Mouse (Mus musculus) liver, embryonic 12.5 days (tissue): Measurements from ENCODE around the gene Nkiras2. TPM values are rescaled to one million over a fixed set of nuclear protein-coding genes. Genes with fewer than 3 reads are reported as not detected.
A peak's percentile ranks its signal among the peaks of the same experiment; 100 is the strongest.
"Not testable (repeated sequence)": the region's sequence is repeated elsewhere in the genome, so short reads cannot be mapped to it uniquely, and the experiment has no call there.

Experiments used
- ATAC-seq: fragments of 200-750 bp; cut with Nextera tagmentation; 2 replicates; pipeline ENCODE4 v1.8.0; 2017; ENCODE audit warnings: moderate number of reproducible peaks, mild to moderate bottlenecking, moderate library complexity
- H3K27ac ChIP-seq: fragments of 300-500 bp; sonication (generic); 2 replicates; pipeline ENCODE4 v1.5.1; 2016; ENCODE audit warnings: mild to moderate bottlenecking
- H3K27me3 ChIP-seq: fragments of 300-500 bp; sonication (generic); replicated peaks from 2 replicates; pipeline ENCODE4 v1.6.1; 2016; ENCODE audit warnings: mild to moderate bottlenecking, moderate library complexity
- H3K36me3 ChIP-seq: fragments of 300-500 bp; sonication (generic); 2 replicates; pipeline ENCODE4 v1.6.1; 2016; ENCODE audit warnings: mild to moderate bottlenecking, moderate library complexity
- H3K4me1 ChIP-seq: fragments of 300-500 bp; sonication (generic); 2 replicates; pipeline ENCODE4 v1.6.1; 2016
- H3K4me2 ChIP-seq: fragments of 300-500 bp; sonication (generic); 2 replicates; pipeline ENCODE4 v1.6.1; 2016; ENCODE audit warnings: mild to moderate bottlenecking, moderate library complexity
- H3K4me3 ChIP-seq: fragments of 300-500 bp; sonication (generic); 2 replicates; pipeline ENCODE4 v1.5.1; 2016; ENCODE audit warnings: mild to moderate bottlenecking, moderate library complexity
- H3K9ac ChIP-seq: fragments of 300-500 bp; sonication (generic); 2 replicates; pipeline ENCODE4 v1.6.1; 2016; ENCODE audit warnings: mild to moderate bottlenecking, moderate library complexity
- H3K9me3 ChIP-seq: fragments of 300-500 bp; sonication (generic); replicated peaks from 2 replicates; pipeline ENCODE4 v1.6.1; 2016; ENCODE audit warnings: mild to moderate bottlenecking, moderate library complexity
- WGBS: fragments of 180-500 bp; shearing (Covaris S2); methylation state at CpG from one replicate; pipeline ENCODE4 v1.1.7; 2016; ENCODE audit not compliant: insufficient replicate concordance; 5-methylcytosine and 5-hydroxymethylcytosine counted together
- polyA plus RNA-seq: library from polyadenylated mRNA; unstranded; fragments of >200 nt; fragmentation: Nextera tagmentation; extraction: Ambion mirVana; gene quantifications from 2 replicates; pipeline ENCODE4 v1.2.1, GENCODE M21; 2016

Gene Nkiras2
- polyA plus RNA-seq, 1 experiment from 2014 or later: 22.5 TPM

GRCm38 (mm10) chr11:100604321-100605005 lies 14.6 kb upstream of the Nkiras2 start:
- no peaks in the 10 kb centered on the region for H3K27me3 ChIP-seq
- no peak overlapping the region for H3K27ac ChIP-seq
- 77% methylated on average over 4 of the region's 4 CpGs for WGBS
- H3K9ac ChIP-seq: no peak overlapping the region
- no peak for ATAC-seq
- H3K4me1 ChIP-seq: peaks cover 49% of the 10 kb centered on the region
- no peak overlapping the region for H3K4me2 ChIP-seq
- no peak overlapping the region for H3K4me3 ChIP-seq
- H3K9me3 ChIP-seq: no peaks in the 10 kb centered on the region
- peaks cover 70% of the 10 kb centered on the region for H3K36me3 ChIP-seq

- H3K9ac ChIP-seq: no peak overlapping the region
- H3K4me3 ChIP-seq: no peak overlapping the region
- H3K9me3 ChIP-seq: no peaks in the 10 kb centered on the region
- H3K4me2 ChIP-seq: no peak overlapping the region
- no peak overlapping the region for H3K27ac ChIP-seq
- peaks cover 59% of the 10 kb centered on the region for H3K4me1 ChIP-seq
- no peak for ATAC-seq
- H3K36me3 ChIP-seq: peaks cover 65% of the 10 kb centered on the region
- WGBS: 86% methylated on average over 10 of the region's 10 CpGs
- no peaks in the 10 kb centered on the region for H3K27me3 ChIP-seq
These were observed 13.6 kb upstream of the Nkiras2 start for GRCm38 (mm10) chr11:100605451-100605850.

- Histone ChIP-seq H3K9ac (no peak overlapping the region), H3K4me1 (peaks cover 60% of the 10 kb centered on the region), H3K4me2 (no peak overlapping the region), H3K9me3 (no peaks in the 10 kb centered on the region), H3K36me3 (peaks cover 60% of the 10 kb centered on the region), H3K27me3 (no peaks in the 10 kb centered on the region), H3K4me3 (no peak overlapping the region), H3K27ac (no peak overlapping the region)
- no peak for ATAC-seq
- 78% methylated on average over 6 of the region's 6 CpGs for WGBS
These were observed 11.9 kb upstream of the Nkiras2 start for GRCm38 (mm10) chr11:100607121-100607520.

GRCm38 (mm10) chr11:100608796-100609195 lies 10.2 kb upstream of the Nkiras2 start:
- H3K4me2 ChIP-seq: no peak overlapping the region
- H3K9ac ChIP-seq: no peak overlapping the region
- H3K27ac ChIP-seq: no peak overlapping the region
- H3K27me3 ChIP-seq: no peaks in the 10 kb centered on the region
- H3K36me3 ChIP-seq: peaks cover 56% of the 10 kb centered on the region
- no peak for ATAC-seq
- WGBS: 66% methylated on average over 4 of the region's 4 CpGs
- no peak overlapping the region for H3K4me3 ChIP-seq
- no peaks in the 10 kb centered on the region for H3K9me3 ChIP-seq
- H3K4me1 ChIP-seq: peaks cover 47% of the 10 kb centered on the region

GRCm38 (mm10) chr11:100609355-100609996 lies 9.6 kb upstream of the Nkiras2 start:
- peaks cover 57% of the 10 kb centered on the region for H3K36me3 ChIP-seq
- H3K9me3 ChIP-seq: no peaks in the 10 kb centered on the region
- H3K9ac ChIP-seq: no peak overlapping the region
- no peak overlapping the region for H3K27ac ChIP-seq
- WGBS: 79% methylated on average over 5 of the region's 5 CpGs
- no peak overlapping the region for H3K4me2 ChIP-seq
- H3K27me3 ChIP-seq: no peaks in the 10 kb centered on the region
- no peak overlapping the region for H3K4me3 ChIP-seq
- ATAC-seq: no peak
- peaks cover 46% of the 10 kb centered on the region for H3K4me1 ChIP-seq

- Histone ChIP-seq H3K9ac (no peak overlapping the region), H3K4me2 (no peak overlapping the region)
These were observed 8.9 kb upstream of the Nkiras2 start for GRCm38 (mm10) chr11:100609997-100610680.

GRCm38 (mm10) chr11:100611627-100612026 lies 7.4 kb upstream of the Nkiras2 start:
- Histone ChIP-seq H3K4me1 (peaks cover 50% of the 10 kb centered on the region), H3K4me2 (no peak overlapping the region), H3K9ac (no peak overlapping the region), H3K9me3 (no peaks in the 10 kb centered on the region), H3K27ac (no peak overlapping the region), H3K4me3 (no peak overlapping the region), H3K27me3 (no peaks in the 10 kb centered on the region), H3K36me3 (peaks cover 52% of the 10 kb centered on the region)
- WGBS: 74% methylated on average over 6 of the region's 6 CpGs
- ATAC-seq: no peak

More at GRCm38 (mm10) chr11:100609997-100610680, 8.9 kb upstream of the Nkiras2 start:
- Histone ChIP-seq H3K4me3 (no peak overlapping the region), H3K4me1 (peaks cover 49% of the 10 kb centered on the region), H3K36me3 (peaks cover 56% of the 10 kb centered on the region), H3K27ac (no peak overlapping the region), H3K27me3 (no peaks in the 10 kb centered on the region), H3K9me3 (no peaks in the 10 kb centered on the region)
- no peak for ATAC-seq
- 76% methylated on average over 9 of the region's 9 CpGs for WGBS

GRCm38 (mm10) chr11:100613241-100613640 lies 5.8 kb upstream of the Nkiras2 start:
- Histone ChIP-seq H3K36me3 (peaks cover 38% of the 10 kb centered on the region), H3K9ac (no peak overlapping the region), H3K4me2 (no peak overlapping the region), H3K9me3 (no peaks in the 10 kb centered on the region), H3K4me3 (no peak overlapping the region), H3K4me1 (peaks cover 65% of the 10 kb centered on the region), H3K27me3 (no peaks in the 10 kb centered on the region), H3K27ac (no peak overlapping the region)
- no peak for ATAC-seq
- 82% methylated on average over 3 of the region's 3 CpGs for WGBS

GRCm38 (mm10) chr11:100616332-100616731 lies 2.7 kb upstream of the Nkiras2 start:
- peaks cover 19% of the 10 kb centered on the region for H3K36me3 ChIP-seq
- H3K4me3 ChIP-seq: no peak overlapping the region
- H3K27me3 ChIP-seq: no peaks in the 10 kb centered on the region
- no peak overlapping the region for H3K9ac ChIP-seq
- H3K4me1 ChIP-seq: peaks cover 59% of the 10 kb centered on the region
- no peak overlapping the region for H3K4me2 ChIP-seq
- no peak overlapping the region for H3K27ac ChIP-seq
- H3K9me3 ChIP-seq: no peaks in the 10 kb centered on the region
- ATAC-seq: no peak
- WGBS: 79% methylated on average over 5 of the region's 5 CpGs

- ATAC-seq, H3K4me2 ChIP-seq, H3K4me3 ChIP-seq, H3K27me3 ChIP-seq, H3K9me3 ChIP-seq, H3K9ac ChIP-seq, H3K27ac ChIP-seq: not testable (repeated sequence)
- peaks cover 55% of the 10 kb centered on the region for H3K4me1 ChIP-seq
- peaks cover 15% of the 10 kb centered on the region for H3K36me3 ChIP-seq
- 73% methylated on average over 7 of the region's 7 CpGs for WGBS
These were observed 2.2 kb upstream of the Nkiras2 start for GRCm38 (mm10) chr11:100616836-100617235.

GRCm38 (mm10) chr11:100617480-100617879 lies 1.6 kb upstream of the Nkiras2 start:
- no peak for ATAC-seq
- H3K9ac ChIP-seq: no peak overlapping the region
- peak overlapping the region; percentile 91 for H3K4me2 ChIP-seq
- H3K9me3 ChIP-seq: no peaks in the 10 kb centered on the region
- H3K4me3 ChIP-seq: no peak overlapping the region
- no peaks in the 10 kb centered on the region for H3K27me3 ChIP-seq
- WGBS: 91% methylated on average over 4 of the region's 4 CpGs
- peaks cover 58% of the 10 kb centered on the region for H3K4me1 ChIP-seq
- H3K27ac ChIP-seq: no peak overlapping the region
- peaks cover 12% of the 10 kb centered on the region for H3K36me3 ChIP-seq

- no peaks in the 10 kb centered on the region for H3K27me3 ChIP-seq
- H3K4me1 ChIP-seq: peaks cover 69% of the 10 kb centered on the region
- H3K9ac ChIP-seq: peak overlapping the region; percentile 89
- H3K9me3 ChIP-seq: no peaks in the 10 kb centered on the region
- ATAC-seq: peak; percentile 92
- H3K27ac ChIP-seq: peak overlapping the region; percentile 84
- peaks cover 11% of the 10 kb centered on the region for H3K36me3 ChIP-seq
- H3K4me2 ChIP-seq: peak overlapping the region; percentile 91
- H3K4me3 ChIP-seq: peak overlapping the region; percentile 85
- under 1% methylated on average over 40 of the region's 40 CpGs for WGBS
These were observed 486 bp downstream of the Nkiras2 start for GRCm38 (mm10) chr11:100619485-100619975.
